Mouse (Mus musculus) CH12.LX (cell line): ENCODE measurements at regions not wholly inside any gene's neighbourhood (a gene's known extent, or its start where the extent isn't known, plus 50 kb on each side); places are given as distances from the start of the nearest gene placed in this dataset.
"Not testable (repeated sequence)": the region's sequence is repeated elsewhere in the genome, so short reads cannot be mapped to it uniquely, and the experiment has no call there.

ENCODE experiments used
- CTCF ChIP-seq, 2 experiments: IDR thresholded peaks in 1 of 2; conservative IDR thresholded peaks in 1 of 2; 2 replicates each; pipeline ENCODE4 v1.5.1; 2011 to 2012; ENCODE audit warnings: low read depth in 2 of 2, low read length in 2 of 2, improper control_type of control experiment in 1 of 2, inconsistent platforms in 1 of 2, mild to moderate bottlenecking in 1 of 2, moderate library complexity in 1 of 2
- E2F4 ChIP-seq: IDR thresholded peaks from 2 replicates; pipeline ENCODE4 v1.6.1; 2011; ENCODE audit warnings: low read depth, low read length, improper control_type of control experiment; ENCODE audit not compliant: insufficient replicate concordance
- ELF1 ChIP-seq: IDR thresholded peaks from 2 replicates; pipeline ENCODE4 v1.6.1; 2014; ENCODE audit warnings: low read depth, mild to moderate bottlenecking, inconsistent platforms, low read length, improper control_type of control experiment
- EP300 ChIP-seq: IDR thresholded peaks from 2 replicates; pipeline ENCODE4 v1.6.1; 2011; ENCODE audit warnings: low read length, improper control_type of control experiment
- JUND ChIP-seq: conservative IDR thresholded peaks from 2 replicates; pipeline ENCODE4 v1.6.1; 2011; ENCODE audit warnings: low read depth, low read length, improper control_type of control experiment
- MAX ChIP-seq: IDR thresholded peaks from 2 replicates; pipeline ENCODE4 v1.6.1; 2011; ENCODE audit warnings: low read length, improper control_type of control experiment
- POLR2A ChIP-seq: IDR thresholded peaks from 2 replicates; pipeline ENCODE4 v1.6.1; 2011; ENCODE audit warnings: low read depth, mild to moderate bottlenecking, improper control_type of control experiment, low read length
- SMC3 ChIP-seq: IDR thresholded peaks from 2 replicates; pipeline ENCODE4 v1.6.1; 2011; ENCODE audit warnings: low read depth, low read length, improper control_type of control experiment
- TCF12 ChIP-seq: IDR thresholded peaks from 2 replicates; pipeline ENCODE4 v1.6.1; 2014; ENCODE audit warnings: low read depth, mild to moderate bottlenecking, inconsistent platforms, low read length, improper control_type of control experiment
- ZMIZ1 ChIP-seq: IDR thresholded peaks from 2 replicates; pipeline ENCODE4 v1.6.1; 2012; ENCODE audit warnings: low read depth, mild to moderate bottlenecking, inconsistent platforms, low read length, improper control_type of control experiment

GRCm38 (mm10) chr10:49909206-49909605 is 120.6 kb upstream of the Grik2 start:
- not testable (repeated sequence) for TF ChIP-seq E2F4; CTCF (conservative IDR thresholded peaks at IDR 0.05 in 1 of 2, IDR thresholded peaks at IDR 0.05 in 1 of 2; ENCODE audit: low read depth in 2 of 2, low read length in 2 of 2); TCF12; JUND; POLR2A; ELF1; MAX; ZMIZ1; EP300; SMC3
